Mouse (Mus musculus) liver, postnatal 0 days (tissue): ENCODE data around the gene Add3.

Experiments used
- CTCF ChIP-seq: sonication (generic); IDR thresholded peaks from 2 replicates; pipeline ENCODE4 v1.5.1; 2016; ENCODE audit warnings: antibody characterized with exemption, low read depth
- EP300 ChIP-seq: IDR thresholded peaks from 2 replicates; pipeline ENCODE4 v1.6.1; 2016; ENCODE audit warnings: antibody characterized with exemption, low read depth, mild to moderate bottlenecking

- TF ChIP-seq CTCF (no peak), EP300 (no peak)
Observed at GRCm38 (mm10) chr19:53258740-53259506, 118.7 kb downstream of the Add3 start.
